Mouse (Mus musculus): Measurements from ENCODE around the gene Mrgprb4. TPM values are rescaled to one million over a fixed set of nuclear protein-coding genes. Genes with fewer than 3 reads are reported as not detected.

Gene Mrgprb4
- polyA plus RNA-seq (2014; fragmentation: Nextera tagmentation; extraction: Ambion mirVana): not detected in 2 replicates

DNA sequence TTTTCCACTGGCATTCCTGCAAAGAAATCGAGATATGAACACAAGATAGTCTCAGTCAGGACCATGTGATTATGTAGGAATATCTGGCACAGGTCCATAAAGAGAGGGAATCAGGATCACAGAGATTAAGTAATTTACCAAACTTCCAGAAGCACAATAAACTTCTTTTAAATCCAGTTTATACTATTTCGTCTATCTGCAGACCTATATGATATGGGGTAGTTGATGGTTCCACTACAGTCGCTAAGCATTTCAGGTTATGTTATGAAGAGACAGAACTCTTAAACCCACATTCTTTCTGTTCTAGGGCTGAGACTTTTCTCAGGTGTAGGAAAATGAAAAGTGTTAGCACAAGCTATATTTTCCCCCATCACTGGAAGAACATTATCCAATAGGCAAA is at the start of gene Mrgprb4:
Mrgprb4 (minus strand) TSS at position 101 of the 400 bp plus-strand sequence.
- H3K27ac ChIP-seq (ENCODE audit: low read depth, low read length): no peak within 1 kb of the TSS
- ATAC-seq: no peak
- H3K4me2 ChIP-seq (ENCODE audit: low read length): no peak within 1 kb of the TSS
- H3K36me3 ChIP-seq (ENCODE audit: control insufficient read depth, insufficient read depth, low read length): no peaks in the 10 kb centered on the region
- H3K4me1 ChIP-seq (ENCODE audit: control insufficient read depth, insufficient read depth, low read length): no peaks in the 10 kb centered on the region
- H3K27me3 ChIP-seq (replicated peaks; ENCODE audit: control insufficient read depth, insufficient read depth, low read length): no peaks in the 10 kb centered on the region
- WGBS: 87% methylated on average over 3 of the region's 3 CpGs
- H3K9ac ChIP-seq (ENCODE audit: low read length): no peak within 1 kb of the TSS
- no peak within 1 kb of the TSS for H3K4me3 ChIP-seq (ENCODE audit: low read depth, low read length)
- H3K9me3 ChIP-seq (replicated peaks; ENCODE audit: control insufficient read depth, low read length): no peaks in the 10 kb centered on the region
- DNase-seq (ENCODE audit: low spot score): no peak

DNA sequence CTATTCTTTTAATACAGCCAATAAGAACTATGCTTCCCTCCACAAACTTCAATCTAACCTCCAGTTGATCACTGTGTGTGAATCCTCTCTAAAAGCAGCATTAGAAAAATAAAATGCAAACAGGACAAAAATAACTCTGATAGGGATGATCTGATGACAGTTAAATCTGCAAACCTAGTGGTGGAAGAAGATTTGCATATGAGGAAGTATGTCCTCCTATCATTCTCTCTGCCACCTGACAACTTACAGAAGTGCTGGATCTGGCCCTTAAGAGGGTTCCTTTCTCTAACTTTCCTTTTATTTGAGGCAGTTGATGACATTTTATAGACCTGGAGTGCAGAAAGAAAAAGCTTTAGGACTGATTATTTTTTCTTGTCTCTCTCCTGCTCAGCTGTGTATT is 27.0 kb upstream of the Mrgprb4 start:
- H3K9ac ChIP-seq (ENCODE audit: low read length): no peak overlapping the region

DNA sequence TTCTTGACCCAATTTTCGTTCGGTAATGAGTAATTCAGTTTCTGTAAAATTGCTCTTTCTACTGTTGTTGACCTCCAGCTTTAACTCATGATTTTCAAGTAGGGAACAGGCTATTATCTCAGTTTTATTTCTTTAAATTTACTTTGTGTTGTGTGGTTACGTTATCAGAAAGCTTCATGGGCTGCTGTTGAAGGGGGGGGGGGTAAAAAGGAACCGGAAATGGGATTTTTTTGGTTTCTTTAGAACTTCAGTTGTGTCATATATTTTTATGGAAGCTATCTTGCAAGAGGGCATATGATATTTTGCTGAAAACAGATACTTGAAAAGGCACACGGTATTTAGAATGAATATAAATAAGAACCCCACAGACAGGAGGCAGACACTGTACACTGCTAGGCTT is 26.0 kb upstream of the Mrgprb4 start:
- H3K4me2 ChIP-seq (ENCODE audit: low read length): no peak overlapping the region
- no peaks in the 10 kb centered on the region for H3K4me1 ChIP-seq (ENCODE audit: control insufficient read depth, insufficient read depth, low read length)
- H3K9ac ChIP-seq (ENCODE audit: low read length): no peak overlapping the region
- H3K27ac ChIP-seq (ENCODE audit: low read depth, low read length): no peak overlapping the region
- H3K9me3 ChIP-seq (replicated peaks; ENCODE audit: control insufficient read depth, low read length): 0 out of 2 replicates have a peak, but pooled peaks cover 5% of the 10 kb centered on the region
- 81% methylated on average over 5 of the region's 5 CpGs for WGBS
- H3K27me3 ChIP-seq (replicated peaks; ENCODE audit: control insufficient read depth, insufficient read depth, low read length): no peaks in the 10 kb centered on the region
- no peak for DNase-seq (ENCODE audit: low spot score)
- no peaks in the 10 kb centered on the region for H3K36me3 ChIP-seq (ENCODE audit: control insufficient read depth, insufficient read depth, low read length)
- no peak overlapping the region for H3K4me3 ChIP-seq (ENCODE audit: low read depth, low read length)
- ATAC-seq: no peak

More for the DNA sequence above, 27.0 kb upstream of the Mrgprb4 start:
- Histone ChIP-seq H3K36me3 (ENCODE audit: control insufficient read depth, insufficient read depth, low read length) (no peaks in the 10 kb centered on the region), H3K4me1 (ENCODE audit: control insufficient read depth, insufficient read depth, low read length) (no peaks in the 10 kb centered on the region), H3K4me3 (ENCODE audit: low read depth, low read length) (no peak overlapping the region), H3K9me3 (replicated peaks; ENCODE audit: control insufficient read depth, low read length) (peaks cover 5% of the 10 kb centered on the region; the same call in 1 of the 2 replicates), H3K27ac (ENCODE audit: low read depth, low read length) (no peak overlapping the region), H3K4me2 (ENCODE audit: low read length) (no peak overlapping the region), H3K27me3 (replicated peaks; ENCODE audit: control insufficient read depth, insufficient read depth, low read length) (no peaks in the 10 kb centered on the region)
- ATAC-seq (no peak), DNase-seq (ENCODE audit: low spot score) (no peak)

DNA sequence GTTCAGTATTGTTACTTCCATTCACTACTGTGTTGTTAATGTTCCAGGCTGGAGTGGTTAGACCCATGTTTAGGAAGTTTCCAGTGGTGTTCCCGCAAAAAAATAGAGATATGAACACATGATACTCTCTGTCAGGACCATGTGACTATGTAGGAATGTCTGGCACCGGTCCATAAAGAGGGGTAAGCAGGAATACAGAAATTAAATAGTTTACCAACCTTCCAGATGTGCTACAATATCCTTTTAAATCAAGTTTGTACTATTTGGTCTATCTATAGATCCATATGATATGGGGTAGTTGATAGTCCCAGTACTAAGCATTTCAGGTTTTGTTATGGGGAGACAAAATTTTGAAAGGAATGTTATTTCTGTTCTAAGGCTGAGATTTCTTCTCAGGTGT is 30.2 kb downstream of the Mrgprb4 start, which contains the start of gene Mrgprb5:
Mrgprb5 (minus strand) TSS at position 101 of the 400 bp plus-strand sequence.
- H3K4me3 ChIP-seq (ENCODE audit: low read depth, low read length): no peak within 1 kb of the TSS
- WGBS: 77% methylated on average over 2 of the region's 2 CpGs
- no peaks in the 10 kb centered on the region for H3K27me3 ChIP-seq (replicated peaks; ENCODE audit: control insufficient read depth, insufficient read depth, low read length)
- no peak within 1 kb of the TSS for H3K9ac ChIP-seq (ENCODE audit: low read length)
- H3K4me2 ChIP-seq (ENCODE audit: low read length): no peak within 1 kb of the TSS
- ATAC-seq (no peak), DNase-seq (ENCODE audit: low spot score) (no peak)
- H3K36me3 ChIP-seq (ENCODE audit: control insufficient read depth, insufficient read depth, low read length): no peaks in the 10 kb centered on the region
- H3K4me1 ChIP-seq (ENCODE audit: control insufficient read depth, insufficient read depth, low read length): no peaks in the 10 kb centered on the region
- no peak within 1 kb of the TSS for H3K27ac ChIP-seq (ENCODE audit: low read depth, low read length)
- no peaks in the 10 kb centered on the region for H3K9me3 ChIP-seq (replicated peaks; ENCODE audit: control insufficient read depth, low read length)

DNA sequence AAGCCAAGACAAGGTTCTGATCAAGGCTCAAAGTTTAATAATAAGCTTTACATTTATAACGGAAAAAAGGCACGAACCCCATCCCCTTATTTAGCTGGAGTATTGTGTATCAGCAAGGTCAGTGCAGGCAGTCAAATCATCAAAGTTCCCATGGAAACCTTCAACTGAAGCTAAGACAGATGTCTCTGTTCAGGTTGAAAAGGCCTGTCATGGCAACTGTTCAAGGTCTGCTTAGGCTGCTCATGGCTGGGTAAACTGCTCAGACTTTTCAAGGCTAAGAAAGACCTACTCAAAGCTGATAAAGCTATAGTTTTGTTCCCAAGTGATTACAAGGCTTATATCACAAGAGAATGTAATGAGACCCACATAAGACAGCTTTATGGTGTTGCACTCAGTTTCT is 31.6 kb downstream of the Mrgprb4 start:
- no peak overlapping the region for H3K27ac ChIP-seq (ENCODE audit: low read depth, low read length)
- no peak overlapping the region for H3K4me3 ChIP-seq (ENCODE audit: low read depth, low read length)
- ATAC-seq (no peak), DNase-seq (ENCODE audit: low spot score) (peak; percentile 0)
- H3K4me2 ChIP-seq (ENCODE audit: low read length): no peak overlapping the region
- no peaks in the 10 kb centered on the region for H3K9me3 ChIP-seq (replicated peaks; ENCODE audit: control insufficient read depth, low read length)
- no peak overlapping the region for H3K9ac ChIP-seq (ENCODE audit: low read length)
- H3K36me3 ChIP-seq (ENCODE audit: control insufficient read depth, insufficient read depth, low read length): no peaks in the 10 kb centered on the region
- WGBS: 81% methylated on average over 2 of the region's 2 CpGs
- H3K27me3 ChIP-seq (replicated peaks; ENCODE audit: control insufficient read depth, insufficient read depth, low read length): no peaks in the 10 kb centered on the region
- H3K4me1 ChIP-seq (ENCODE audit: control insufficient read depth, insufficient read depth, low read length): no peaks in the 10 kb centered on the region

Other genes with a start within 250 kb of the Mrgprb4 start
- gene Mrgpra4, start 217.2 kb downstream of the Mrgprb4 start, polyA plus RNA-seq (2014; fragmentation: Nextera tagmentation; extraction: Ambion mirVana): not detected in 2 replicates
- gene Mrgprx1, start 171.7 kb downstream of the Mrgprb4 start, polyA plus RNA-seq (2014; fragmentation: Nextera tagmentation; extraction: Ambion mirVana): not detected in 2 replicates
- not detected in 2 replicates for gene Mrgprb5, start 30.3 kb downstream of the Mrgprb4 start, polyA plus RNA-seq (2014; fragmentation: Nextera tagmentation; extraction: Ambion mirVana)
- not detected in 2 replicates for gene Mrgprb8, start 189.2 kb upstream of the Mrgprb4 start, polyA plus RNA-seq (2014; fragmentation: Nextera tagmentation; extraction: Ambion mirVana)

All from forebrain, embryonic 14.5 days (tissue).